Mouse (Mus musculus) urinary bladder, adult 2 months (tissue): ENCODE results near the gene Xirp2. TPM values are rescaled to one million over a fixed set of nuclear protein-coding genes. Genes with fewer than 3 reads are reported as not detected.
"Not testable (repeated sequence)": the region's sequence is repeated elsewhere in the genome, so short reads cannot be mapped to it uniquely, and the experiment has no call there.

ENCODE experiments used
- DNase-seq: peaks from one replicate; pipeline ENCODE4 v3.0.0; 2022; ENCODE audit warnings: low spot score
- polyA plus RNA-seq: library from polyadenylated mRNA; depleted of rRNA; stranded (reverse); fragments of >200 nt; gene quantifications from 2 replicates; pipeline ENCODE4 v1.2.3, GENCODE M21; 2012; rRNA removed

The Xirp2 gene
- not detected in 2 replicates for polyA plus RNA-seq

DNA sequence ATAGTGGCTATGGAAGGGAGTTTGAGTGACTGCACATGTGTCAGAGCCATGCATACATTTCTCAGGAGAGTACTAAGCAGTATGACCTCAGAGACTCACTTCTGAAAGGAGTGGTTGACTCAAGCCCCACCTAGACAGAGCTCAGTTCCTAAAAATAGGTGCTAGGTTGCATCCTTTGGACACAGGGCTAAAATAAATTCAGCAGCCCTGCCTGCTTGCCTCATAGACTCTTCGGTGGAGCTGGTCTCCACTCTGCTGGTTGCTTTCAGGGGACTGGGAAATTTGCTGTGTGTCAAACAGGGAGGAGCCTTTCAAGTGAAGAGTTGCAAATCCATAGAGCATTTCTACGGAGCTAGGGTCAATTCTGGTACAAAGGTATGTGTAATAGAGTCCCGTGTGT, at the start of gene Xirp2:
Gene Xirp2 (plus strand): TSS at position 223 of the 400 bp plus-strand sequence.
- no peak for DNase-seq

GRCm38 (mm10) chr2:67413425-67413824, 32.4 kb upstream of the Xirp2 start, which contains the start of gene Gm21830:
Gene Gm21830, plus strand, starts transcription at chr2:67413725.
- DNase-seq = not testable (repeated sequence)

DNA sequence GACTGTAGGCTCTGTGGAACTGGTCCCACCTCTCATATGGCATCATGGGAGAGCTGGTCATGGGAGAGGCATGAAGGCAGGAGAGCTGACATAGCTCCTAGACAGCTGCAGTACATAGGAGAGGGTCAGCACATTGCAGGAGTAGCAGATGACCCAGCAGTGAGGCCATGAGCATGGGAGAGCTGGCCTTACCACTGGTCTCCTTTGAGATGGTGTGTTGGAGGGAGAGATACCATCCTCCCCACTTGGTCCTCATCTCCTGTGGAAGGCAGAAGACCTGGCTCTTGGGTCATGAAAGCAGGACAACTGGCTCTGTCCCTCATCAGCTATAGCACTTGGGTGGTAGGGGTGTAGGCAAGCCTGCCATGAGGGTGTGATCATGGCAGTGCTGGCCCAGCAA, 24.9 kb upstream of the Xirp2 start:
- DNase-seq = no peak

- DNase-seq = no peak
Observed at GRCm38 (mm10) chr2:67422799-67423198, 23.0 kb upstream of the Xirp2 start.

GRCm38 (mm10) chr2:67433081-67433480, 12.7 kb upstream of the Xirp2 start, which contains the start of gene Gm26727:
Gene Gm26727, minus strand, starts transcription at chr2:67433181.
- no peak for DNase-seq

DNA sequence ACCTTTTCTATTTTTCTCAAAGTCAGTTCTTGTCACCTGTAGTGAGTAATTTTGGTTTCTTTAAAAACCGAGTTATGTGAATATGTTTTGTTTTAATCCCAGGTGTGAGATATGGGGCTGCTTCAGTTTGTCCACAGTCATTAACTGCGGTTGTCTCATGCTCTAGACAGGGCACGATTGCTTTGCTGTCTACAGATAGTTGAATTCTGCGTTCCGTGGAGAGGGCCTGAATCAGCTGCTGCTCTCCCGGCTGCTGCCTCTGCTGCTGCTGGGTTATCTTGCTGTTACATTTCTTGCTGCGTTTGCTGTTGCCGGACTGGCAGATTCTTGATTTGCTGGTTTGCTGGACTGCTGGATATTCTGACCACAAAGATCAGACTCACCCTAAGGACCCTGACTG, 7.5 kb upstream of the Xirp2 start:
- DNase-seq = no peak

DNA sequence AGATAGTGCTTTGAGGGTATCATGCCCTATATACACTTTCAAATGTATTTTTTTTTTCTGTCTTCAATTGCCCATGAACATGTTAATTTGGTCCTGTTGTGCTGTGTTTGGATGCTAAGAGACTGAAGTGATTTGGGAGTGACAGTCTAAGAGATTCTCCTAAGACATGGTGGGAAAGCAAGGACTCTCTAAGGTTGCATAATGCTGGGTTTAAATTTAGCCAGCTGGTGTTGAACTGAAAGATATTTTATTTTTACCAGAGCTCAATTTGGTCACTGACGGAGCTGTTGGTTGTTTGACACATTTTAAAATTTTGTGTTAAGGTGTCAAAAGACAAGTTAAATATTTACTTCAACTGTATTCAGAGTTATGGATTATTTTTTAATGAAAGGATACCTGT, 970 bp downstream of the Xirp2 start:
- no peak for DNase-seq

DNA sequence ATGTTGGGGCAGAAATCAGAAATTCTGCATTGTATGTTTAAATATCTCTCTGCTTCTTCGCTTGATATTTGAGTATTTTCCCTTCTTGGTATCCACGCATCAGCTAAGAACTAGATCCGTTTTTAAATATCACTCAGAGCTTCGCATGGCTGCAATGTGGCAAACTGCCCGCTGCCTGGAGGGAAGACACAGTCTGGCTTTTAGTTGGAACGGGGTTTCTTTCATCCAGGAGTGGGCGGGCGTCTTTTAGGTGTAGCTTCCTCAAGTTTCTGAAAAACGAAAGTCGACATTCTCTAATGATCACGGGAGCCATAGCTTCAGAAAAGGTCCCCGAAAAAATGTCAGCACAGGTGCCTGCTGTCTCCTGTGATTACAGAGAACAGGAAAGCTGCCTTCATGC, 1.4 kb downstream of the Xirp2 start:
- DNase-seq = no peak

DNA sequence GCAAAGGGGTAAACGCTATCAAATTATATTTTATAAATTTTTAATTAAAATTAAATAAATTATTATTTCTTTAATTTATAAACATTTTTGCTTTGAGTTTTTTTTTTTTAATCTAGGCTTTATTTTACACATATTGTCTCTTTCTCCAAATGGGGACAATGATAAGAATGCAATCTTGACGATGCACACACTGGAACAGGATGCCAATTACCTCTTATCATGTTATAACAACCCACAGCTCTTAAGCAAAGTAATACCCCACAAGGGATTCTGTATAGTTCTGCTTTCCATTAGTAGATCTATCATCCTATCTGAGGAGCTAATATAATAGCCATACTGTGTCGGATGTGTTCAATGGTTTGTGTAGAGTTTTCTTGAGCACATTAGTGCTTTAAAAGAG, 15.1 kb downstream of the Xirp2 start:
- DNase-seq = no peak

DNA sequence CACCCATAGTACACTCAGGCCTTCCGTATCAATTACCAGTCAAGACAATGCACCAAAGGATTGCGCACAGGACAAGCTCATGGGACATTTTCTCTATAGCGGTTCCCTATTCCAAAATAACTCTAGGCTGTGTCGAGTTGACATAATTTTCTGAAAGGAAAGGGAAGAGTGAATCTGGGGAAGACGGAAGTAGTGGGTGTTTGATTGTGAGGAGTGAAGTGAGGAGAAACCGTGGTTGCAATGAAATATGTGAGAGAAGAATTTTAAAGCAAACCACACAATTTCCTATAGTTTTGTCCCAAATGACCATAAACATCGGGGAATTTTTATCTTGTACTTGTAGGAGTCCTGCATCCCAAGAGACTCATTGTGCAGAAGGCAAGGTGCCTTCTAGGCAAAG, 21.2 kb downstream of the Xirp2 start:
- DNase-seq = no peak

DNA sequence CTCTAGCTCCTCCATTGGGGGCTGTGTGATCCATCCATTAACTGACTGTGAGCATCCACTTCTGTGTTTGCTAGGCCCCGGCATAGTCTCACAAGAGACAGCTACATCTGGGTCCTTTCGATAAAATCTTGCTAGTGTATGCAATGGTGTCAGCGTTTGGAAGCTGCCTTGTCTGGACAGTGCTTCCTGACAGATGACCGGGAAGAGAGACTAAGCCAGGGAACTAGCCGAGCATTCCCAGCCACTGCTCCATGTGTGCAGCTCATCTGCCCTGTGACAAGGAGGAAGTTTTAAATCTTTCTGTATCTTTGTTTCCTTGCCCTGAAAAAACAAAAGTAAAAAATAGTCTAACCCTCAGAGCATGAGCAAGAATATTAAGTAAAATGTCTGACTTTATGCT, 24.2 kb downstream of the Xirp2 start:
- DNase-seq = not testable (repeated sequence)

DNA sequence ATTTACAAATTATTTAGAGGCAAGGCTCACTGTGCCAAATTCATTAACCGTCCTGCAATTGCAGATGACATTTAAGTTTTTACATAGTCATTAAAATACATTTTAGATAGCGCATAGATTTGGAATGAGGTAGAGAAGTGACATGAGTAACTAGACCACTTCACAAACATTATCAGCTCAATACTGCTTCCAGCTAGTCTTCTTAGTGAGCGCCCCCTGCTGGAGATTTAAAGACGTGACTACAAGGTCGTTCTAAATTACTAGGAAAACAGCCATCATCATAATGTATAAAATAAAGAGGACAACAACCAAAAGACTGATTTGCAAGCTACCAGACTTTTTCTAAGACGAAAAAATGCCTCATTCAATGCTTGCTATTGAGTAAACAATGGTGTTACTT, 32.0 kb downstream of the Xirp2 start:
- DNase-seq = no peak

DNA sequence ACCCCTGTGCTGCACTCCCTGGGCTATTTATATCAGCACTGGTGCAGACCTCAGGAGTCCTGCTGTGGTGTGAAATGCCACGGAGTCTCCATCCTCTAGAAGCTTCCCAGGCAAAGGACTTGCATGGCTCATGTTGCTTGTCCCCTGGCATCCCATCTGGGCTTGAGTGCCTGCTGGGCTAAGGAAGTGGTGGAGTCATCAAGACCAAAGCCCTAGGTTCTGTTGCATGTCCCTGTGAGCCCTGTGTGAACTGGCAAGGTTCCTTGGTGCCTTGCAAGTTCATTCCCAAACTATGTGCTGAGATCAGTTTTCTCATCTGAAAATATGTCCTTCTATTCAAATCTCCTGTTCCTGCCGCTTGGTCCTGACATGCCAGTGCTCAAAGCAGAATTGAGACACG, 35.2 kb downstream of the Xirp2 start:
- no peak for DNase-seq

- DNase-seq = no peak
Observed at GRCm38 (mm10) chr2:67486721-67487120, 40.9 kb downstream of the Xirp2 start.

DNA sequence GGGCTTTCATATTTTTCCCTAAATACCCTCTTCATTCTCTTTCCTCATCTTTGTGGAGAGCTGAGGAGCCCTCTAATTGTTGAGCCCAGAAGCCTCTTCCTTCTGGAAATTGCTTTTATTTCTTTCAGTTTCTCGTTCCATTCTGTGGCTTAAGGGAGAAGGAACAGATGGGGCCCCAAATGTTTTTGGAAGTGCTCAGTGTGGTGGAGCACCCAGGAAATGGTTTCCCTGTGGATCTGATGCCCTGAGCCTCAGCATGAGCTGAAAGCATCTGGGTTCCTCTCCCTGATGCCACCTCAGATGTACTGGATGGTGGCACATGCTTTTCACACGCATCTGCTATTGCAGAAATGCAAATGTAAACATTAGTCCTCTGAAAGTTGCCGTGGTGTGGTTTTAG, 41.4 kb downstream of the Xirp2 start:
- no peak for DNase-seq

GRCm38 (mm10) chr2:67488465-67489127, 42.8 kb downstream of the Xirp2 start:
- DNase-seq = no peak

GRCm38 (mm10) chr2:67489128-67489492, 43.3 kb downstream of the Xirp2 start:
- no peak for DNase-seq

GRCm38 (mm10) chr2:67505457-67505856, 59.7 kb downstream of the Xirp2 start:
- DNase-seq = no peak

- DNase-seq = no peak
Observed at GRCm38 (mm10) chr2:67516405-67516804, 70.6 kb downstream of the Xirp2 start.

GRCm38 (mm10) chr2:67535347-67535746, 89.5 kb downstream of the Xirp2 start:
- no peak for DNase-seq

DNA sequence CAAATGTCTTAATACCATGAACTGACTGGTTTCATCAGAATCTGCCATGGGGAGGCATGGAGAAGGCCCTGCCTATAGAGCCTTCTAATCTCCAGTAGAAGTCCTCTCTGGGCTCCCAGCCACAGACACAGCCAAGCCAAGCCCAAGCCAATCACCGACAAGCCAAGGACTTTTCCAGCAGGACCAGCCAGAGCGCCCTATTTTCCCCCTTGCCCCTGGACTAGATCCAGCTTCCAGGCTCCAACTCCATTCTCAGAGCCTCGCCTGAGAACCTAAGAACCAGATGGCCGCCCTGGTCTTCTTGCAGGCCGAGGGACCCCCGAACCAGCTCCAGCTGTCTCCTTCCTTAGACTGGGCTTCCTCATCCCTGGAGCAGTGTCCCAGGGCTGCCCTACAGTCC, 93.6 kb downstream of the Xirp2 start:
- DNase-seq = no peak

DNA sequence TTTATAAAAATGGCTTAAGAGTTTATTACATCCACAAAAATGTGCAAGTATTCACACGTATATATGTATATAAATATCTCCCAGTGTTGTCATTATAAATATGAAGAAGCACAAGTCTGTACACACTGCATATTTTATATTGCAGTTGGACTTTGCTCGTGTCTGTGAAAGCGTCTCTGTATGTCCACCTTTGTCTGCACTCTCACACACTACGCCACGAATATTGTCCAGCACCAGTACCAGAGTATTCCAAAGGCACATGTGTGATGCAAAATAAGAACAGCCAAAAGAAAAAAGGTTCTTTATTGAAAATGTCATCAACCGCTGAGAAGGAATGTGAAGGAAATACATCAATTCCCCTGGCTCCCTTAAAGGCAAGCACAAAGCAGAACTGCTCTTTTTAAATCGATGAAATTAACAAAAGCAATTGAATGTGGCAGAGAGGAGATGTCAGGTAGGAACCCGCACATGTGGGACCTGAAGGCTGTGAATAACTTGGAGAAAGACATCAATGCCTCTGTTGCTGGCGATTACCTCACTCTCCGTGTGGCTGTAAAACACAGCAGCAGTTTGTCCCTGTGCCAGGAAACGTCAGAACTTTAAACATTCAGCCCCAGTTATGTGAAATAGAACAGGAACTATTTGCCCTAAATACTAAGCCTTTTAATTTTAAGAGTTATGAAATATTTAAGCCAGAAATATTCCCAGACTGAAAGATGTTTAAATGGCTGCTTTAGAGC, 96.3 kb downstream of the Xirp2 start:
- DNase-seq = no peak

DNA sequence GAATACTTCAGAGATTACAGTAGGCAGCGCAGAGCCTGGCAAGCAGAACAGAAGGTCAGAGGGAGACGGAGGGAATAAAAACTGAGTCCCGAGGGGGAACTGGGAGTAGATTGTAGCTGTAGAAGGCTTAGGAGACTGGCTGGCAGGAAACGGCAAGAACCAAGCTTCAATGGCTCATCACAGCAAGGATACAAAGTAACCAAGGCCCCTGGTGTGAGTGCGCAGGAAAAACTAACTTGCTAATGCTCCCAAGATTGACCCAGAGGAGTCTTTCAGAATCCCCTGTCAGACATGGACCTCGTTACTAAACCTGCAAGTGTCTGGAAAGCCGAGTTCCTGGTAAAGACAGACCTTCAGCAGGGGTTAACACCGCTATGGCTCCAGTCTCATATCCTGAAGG, 98.6 kb downstream of the Xirp2 start:
- no peak for DNase-seq
